Mouse (Mus musculus) cortical plate, adult 2 months (tissue): Measurements from ENCODE around the gene Maip1. TPM values are rescaled to one million over a fixed set of nuclear protein-coding genes. Genes with fewer than 3 reads are reported as not detected.
A peak's percentile ranks its signal among the peaks of the same experiment; 100 is the strongest.

Experiments
- H3K27ac ChIP-seq: fragments of 200-500 bp; 2 replicates; pipeline ENCODE4 v1.5.1; 2012; ENCODE audit warnings: low read length, control low read depth, inconsistent platforms; ENCODE audit not compliant: insufficient read depth
- H3K4me1 ChIP-seq: fragments of 200-500 bp; 2 replicates; pipeline ENCODE4 v1.6.1; 2011; ENCODE audit warnings: low read length; ENCODE audit not compliant: control insufficient read depth, insufficient read depth
- H3K4me3 ChIP-seq: fragments of 200-500 bp; 2 replicates; pipeline ENCODE4 v1.5.1; 2011; ENCODE audit warnings: mild to moderate bottlenecking, low read length, control low read depth; ENCODE audit not compliant: insufficient read depth
- CTCF ChIP-seq: fragments of 200-500 bp; IDR thresholded peaks from 2 replicates; pipeline ENCODE4 v1.5.1; 2011; ENCODE audit warnings: mild to moderate bottlenecking, control low read depth, low read length; ENCODE audit not compliant: insufficient read depth; ENCODE audit errors: extremely low read depth
- POLR2A ChIP-seq: fragments of 200-500 bp; IDR thresholded peaks from 2 replicates; pipeline ENCODE4 v1.6.1; 2011; ENCODE audit warnings: mild to moderate bottlenecking, low read length, control low read depth; ENCODE audit not compliant: insufficient read depth; ENCODE audit errors: extremely low read depth
- polyA plus RNA-seq: library from polyadenylated mRNA; depleted of rRNA; stranded (reverse); fragments of >200 nt; gene quantifications from 2 replicates; pipeline ENCODE4 v1.2.3, GENCODE M21; 2012

The Maip1 gene
- polyA plus RNA-seq, 1 experiment = 10.2 TPM

GRCm38 (mm10) chr1:57387876-57388275 lies 18.3 kb upstream of the Maip1 start:
- Histone ChIP-seq H3K27ac (peak overlapping the region; percentile 84), H3K4me1 (peaks cover 4% of the 10 kb centered on the region), H3K4me3 (no peak overlapping the region)
- no peak for TF ChIP-seq CTCF
- no peak for TF ChIP-seq POLR2A

- peak overlapping the region; percentile 49; the same call in 1 of the 2 replicates for H3K27ac ChIP-seq
Observed at GRCm38 (mm10) chr1:57388402-57389155, 17.5 kb upstream of the Maip1 start.

GRCm38 (mm10) chr1:57390993-57391790 lies 14.9 kb upstream of the Maip1 start:
- Histone ChIP-seq H3K4me3 (no peak overlapping the region), H3K27ac (no peak overlapping the region), H3K4me1 (peaks cover 4% of the 10 kb centered on the region)
- no peak for TF ChIP-seq POLR2A
- TF ChIP-seq CTCF = no peak

More at GRCm38 (mm10) chr1:57388402-57389155, 17.5 kb upstream of the Maip1 start:
- Histone ChIP-seq H3K4me1 (peaks cover 4% of the 10 kb centered on the region), H3K4me3 (no peak overlapping the region)
- TF ChIP-seq POLR2A (no peak), CTCF (no peak)

GRCm38 (mm10) chr1:57392417-57392816 lies 13.7 kb upstream of the Maip1 start:
- H3K4me3 ChIP-seq = no peak overlapping the region
- H3K4me1 ChIP-seq = peaks cover 4% of the 10 kb centered on the region
- no peak for TF ChIP-seq POLR2A
- TF ChIP-seq CTCF = no peak
- no peak overlapping the region for H3K27ac ChIP-seq

GRCm38 (mm10) chr1:57394051-57394450 lies 12.1 kb upstream of the Maip1 start:
- H3K4me1 ChIP-seq = no peaks in the 10 kb centered on the region
- H3K27ac ChIP-seq = no peak overlapping the region
- no peak overlapping the region for H3K4me3 ChIP-seq
- TF ChIP-seq POLR2A (no peak), CTCF (peak; percentile 37; the same call in 1 of the 2 replicates)

DNA sequence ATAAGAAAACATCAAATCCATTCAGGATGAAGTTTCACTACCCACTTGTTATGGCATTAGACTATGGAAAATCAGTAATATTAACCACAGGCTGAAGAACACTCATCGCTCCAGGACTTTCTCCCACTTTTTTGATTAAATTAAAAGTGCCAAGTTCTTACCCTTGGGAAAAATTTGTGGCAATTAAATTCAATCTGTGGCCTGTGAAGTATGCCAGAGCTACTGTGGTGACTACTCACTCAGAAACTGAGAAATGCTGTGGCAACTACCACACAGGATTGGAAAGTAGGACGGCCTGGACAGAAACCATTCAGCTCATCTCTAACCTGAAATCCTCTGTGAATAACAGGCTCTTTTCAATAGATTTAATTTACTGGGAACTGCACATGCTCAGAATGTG lies 5.8 kb upstream of the Maip1 start:
- H3K4me3 ChIP-seq = no peak overlapping the region
- TF ChIP-seq CTCF (no peak), POLR2A (no peak)
- peaks cover 1% of the 10 kb centered on the region; the same call in 1 of the 2 replicates for H3K4me1 ChIP-seq
- no peak overlapping the region for H3K27ac ChIP-seq

GRCm38 (mm10) chr1:57400877-57401276 lies 5.3 kb upstream of the Maip1 start:
- peaks cover 1% of the 10 kb centered on the region; the same call in 1 of the 2 replicates for H3K4me1 ChIP-seq
- 0 out of 2 replicates have a peak overlapping the region, but pooled peaks have one; percentile 40 for H3K27ac ChIP-seq
- no peak for TF ChIP-seq CTCF
- no peak for TF ChIP-seq POLR2A
- no peak overlapping the region for H3K4me3 ChIP-seq

DNA sequence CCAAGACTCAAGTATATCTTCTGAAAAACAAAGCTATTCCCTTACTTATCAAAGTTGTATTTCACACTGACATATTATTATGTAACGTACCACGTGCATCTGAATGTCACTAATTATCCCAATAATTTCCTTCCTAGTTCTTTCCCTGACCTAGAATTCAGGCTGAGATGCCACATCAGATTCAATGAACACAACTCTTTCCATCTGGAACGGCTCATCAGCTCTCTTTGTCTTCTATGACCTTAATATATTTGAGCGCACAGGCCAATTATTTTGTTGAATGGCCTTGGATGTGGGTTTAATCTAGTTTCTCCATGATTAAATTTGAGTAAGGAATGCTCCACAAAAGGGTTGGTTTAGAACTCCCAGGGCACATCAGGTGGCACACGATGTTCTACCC lies 4.0 kb upstream of the Maip1 start:
- TF ChIP-seq POLR2A (no peak), CTCF (no peak)
- no peak overlapping the region for H3K27ac ChIP-seq
- peaks cover 1% of the 10 kb centered on the region; the same call in 1 of the 2 replicates for H3K4me1 ChIP-seq
- no peak overlapping the region for H3K4me3 ChIP-seq

DNA sequence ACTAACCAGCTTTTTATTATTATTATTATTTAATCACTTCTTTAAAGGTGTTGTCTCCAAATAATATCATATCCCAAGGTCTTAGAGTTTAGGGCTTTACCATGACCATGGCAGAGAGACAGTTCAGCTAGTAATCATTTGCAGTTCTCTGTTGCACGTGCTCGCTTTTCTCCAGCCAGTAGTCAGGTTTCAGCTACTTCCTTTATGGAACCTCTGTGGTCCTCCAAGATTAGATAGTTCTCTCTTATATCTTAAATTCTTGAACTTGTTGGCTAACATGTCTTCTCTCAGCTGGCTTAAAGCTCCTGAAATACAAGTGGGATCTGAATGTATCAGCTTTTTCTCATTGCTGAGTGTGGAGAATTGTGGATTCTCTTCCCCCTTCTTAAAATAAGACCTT lies 2.9 kb downstream of the Maip1 start:
- TF ChIP-seq POLR2A (no peak), CTCF (no peak)
- Histone ChIP-seq H3K27ac (no peak overlapping the region), H3K4me1 (peaks cover 5% of the 10 kb centered on the region; the same call in 1 of the 2 replicates), H3K4me3 (no peak overlapping the region; the same call in 1 of the 2 replicates)
